Mouse (Mus musculus): ENCODE results near the gene Ass1.

Gene Ass1

DNA sequence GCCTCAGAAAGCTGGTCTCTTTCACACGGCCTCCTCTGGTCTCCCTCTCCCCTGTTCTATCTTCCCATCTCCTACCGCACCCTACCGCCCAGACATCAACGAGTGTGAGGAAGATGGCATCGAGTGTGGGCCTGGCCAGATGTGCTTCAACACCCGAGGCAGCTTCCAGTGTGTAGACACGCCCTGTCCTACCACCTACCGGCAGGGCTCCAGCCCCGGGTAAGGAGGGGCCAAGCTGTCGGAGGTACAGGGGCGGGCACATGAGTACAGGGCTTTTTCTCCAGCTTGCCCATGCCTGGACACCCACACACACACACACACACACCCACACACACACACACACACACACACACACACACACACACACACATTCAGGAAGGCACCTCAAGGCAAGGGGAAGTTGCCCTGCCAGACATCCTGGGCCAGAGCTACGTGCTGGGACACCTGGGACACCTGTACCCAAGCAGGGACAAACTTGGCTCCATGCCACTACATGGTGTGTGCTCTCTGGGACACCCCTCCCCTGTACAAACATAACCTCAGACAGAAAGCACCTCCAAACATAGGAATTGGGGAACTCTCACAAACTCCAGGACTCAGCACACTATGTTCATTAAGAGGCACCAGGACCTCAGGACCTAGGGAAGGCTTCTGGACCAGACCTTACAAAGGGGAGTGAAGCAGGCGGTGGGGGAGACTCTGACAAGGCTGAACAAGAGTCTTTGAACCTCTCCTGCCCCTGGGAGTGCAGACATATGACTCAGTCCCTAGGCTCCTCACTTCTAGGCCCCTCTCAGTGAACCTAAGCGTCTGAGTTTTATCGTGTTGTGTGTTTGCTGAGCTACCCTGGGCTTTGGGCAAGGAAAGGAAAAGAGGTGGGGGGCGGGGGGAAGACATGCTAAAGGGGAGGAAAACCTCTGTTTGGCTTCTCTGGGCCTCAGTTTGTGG lies 10.7 kb upstream of the Ass1 start:
- DNase-seq, result no peak

GRCm38 (mm10) chr2:31460025-31460571 lies 9.9 kb upstream of the Ass1 start:
- peak; percentile 58 for DNase-seq

DNA sequence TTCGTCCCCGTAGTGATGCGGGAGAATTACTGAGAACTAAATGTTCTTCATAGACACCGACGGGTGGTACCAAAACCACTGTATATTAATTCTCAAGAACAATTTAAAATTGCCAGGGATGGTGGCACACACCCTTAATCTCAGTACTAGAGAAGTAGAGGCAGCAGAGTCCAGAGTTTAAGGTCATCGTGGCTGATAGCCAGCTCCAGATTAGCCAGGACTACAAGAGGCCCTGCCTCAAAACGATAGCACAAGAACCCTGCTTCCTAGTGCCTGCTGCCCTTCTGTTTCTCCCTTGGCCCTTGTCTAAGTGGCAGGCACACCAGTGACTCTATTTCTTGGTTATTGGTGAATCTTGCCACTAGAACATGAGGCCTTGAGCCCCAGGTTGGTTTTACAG lies 9.1 kb upstream of the Ass1 start:
- DNase-seq, result no peak

DNA sequence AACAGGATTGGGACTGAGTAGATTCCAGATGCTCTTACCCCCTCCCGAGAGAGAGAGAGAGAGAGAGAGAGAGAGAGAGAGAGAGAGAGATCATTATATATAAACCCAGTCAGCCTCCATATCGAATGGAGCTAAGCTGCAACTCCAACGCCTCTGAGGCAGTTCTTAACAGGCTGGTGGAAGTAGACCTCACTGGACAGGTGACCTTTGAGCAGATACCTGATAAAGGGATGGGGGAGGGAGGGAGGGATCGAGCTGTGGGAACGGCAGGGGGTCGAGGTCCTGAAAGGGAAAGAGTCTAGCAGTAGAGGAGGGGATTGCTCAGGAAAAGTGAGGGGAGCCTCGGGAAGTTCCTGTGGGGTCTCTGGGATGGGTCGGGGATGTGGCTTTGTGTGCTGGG lies 8.0 kb upstream of the Ass1 start:
- DNase-seq, result no peak

DNA sequence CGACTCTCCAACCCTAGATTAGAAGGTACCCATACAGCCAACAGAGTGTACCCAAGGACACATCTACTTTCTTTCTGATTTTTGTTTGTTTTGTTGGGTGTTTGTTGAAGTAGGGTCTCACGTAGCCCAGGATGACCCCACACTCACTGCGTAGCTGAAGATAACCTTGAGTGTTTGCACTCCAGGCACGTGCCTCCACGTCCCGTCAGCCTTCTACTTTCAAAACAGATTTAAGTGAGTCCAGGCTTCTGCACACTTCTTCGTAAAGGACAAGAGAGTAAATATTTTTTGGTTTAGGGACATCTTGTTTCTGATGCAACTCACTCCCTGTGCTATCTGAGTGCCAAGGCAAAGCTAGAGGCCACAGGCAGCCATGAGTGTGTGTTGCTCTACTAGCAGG lies 6.8 kb upstream of the Ass1 start:
- DNase-seq, result no peak

DNA sequence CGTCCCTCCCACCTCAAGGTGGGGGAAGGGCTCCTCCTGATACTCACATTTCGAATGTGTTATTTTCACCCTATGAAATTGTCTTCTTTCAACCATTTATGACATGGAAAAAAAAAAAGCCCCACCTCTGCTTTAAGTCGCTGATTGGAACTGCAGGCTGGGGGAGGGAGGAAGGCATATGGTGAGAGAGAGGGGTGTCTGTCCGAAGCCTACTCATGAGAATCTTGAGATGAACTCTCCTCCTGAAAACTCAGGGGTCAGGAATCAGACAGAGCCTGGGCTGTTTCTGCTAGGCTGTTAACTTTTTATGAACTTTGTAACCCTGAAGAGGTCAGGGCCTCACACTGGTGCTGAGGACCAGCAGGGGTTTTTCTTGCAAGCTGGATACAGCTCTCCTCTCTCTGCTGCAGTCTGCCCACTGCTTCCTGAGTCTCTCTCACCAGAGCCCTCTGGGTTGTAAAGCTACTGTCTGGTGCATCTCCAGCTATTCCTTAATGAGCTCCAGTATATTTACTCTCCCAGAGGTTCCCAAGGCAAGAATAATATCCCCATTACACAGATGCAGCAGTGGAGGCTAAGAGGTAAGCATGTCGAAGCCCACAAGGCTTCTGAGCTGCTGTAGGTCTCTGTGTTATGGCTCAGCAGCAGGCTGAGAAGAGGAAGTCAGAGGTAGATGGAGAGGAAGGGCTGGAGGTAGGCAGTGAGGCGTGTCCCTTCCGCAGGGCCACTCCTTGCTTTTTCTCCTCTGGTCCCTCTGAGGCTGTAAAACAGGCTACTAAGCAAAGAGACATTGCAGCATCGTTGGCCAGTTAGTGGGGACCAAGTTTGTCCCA lies 6.1 kb upstream of the Ass1 start:
- DNase-seq, result no peak

DNA sequence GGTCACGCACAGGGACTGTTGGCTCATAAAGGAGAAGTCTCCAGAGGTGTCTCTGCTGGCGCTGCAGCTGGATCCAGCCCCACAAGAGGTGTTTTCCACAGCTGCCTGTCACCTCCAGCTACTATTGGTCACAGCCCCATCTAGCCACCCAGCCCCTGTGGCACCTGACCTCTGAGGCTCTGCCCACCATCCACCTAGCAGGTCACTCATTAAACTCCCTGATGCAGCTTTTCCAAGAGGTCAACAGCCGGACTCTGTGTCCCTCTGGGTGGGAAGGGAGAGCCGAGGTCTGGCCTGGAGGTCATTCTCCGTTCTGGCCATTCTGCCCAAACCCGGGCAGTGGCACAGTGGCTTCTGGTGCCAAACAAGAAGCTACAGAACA lies 5.5 kb upstream of the Ass1 start:
- DNase-seq, result peak; percentile 77

DNA sequence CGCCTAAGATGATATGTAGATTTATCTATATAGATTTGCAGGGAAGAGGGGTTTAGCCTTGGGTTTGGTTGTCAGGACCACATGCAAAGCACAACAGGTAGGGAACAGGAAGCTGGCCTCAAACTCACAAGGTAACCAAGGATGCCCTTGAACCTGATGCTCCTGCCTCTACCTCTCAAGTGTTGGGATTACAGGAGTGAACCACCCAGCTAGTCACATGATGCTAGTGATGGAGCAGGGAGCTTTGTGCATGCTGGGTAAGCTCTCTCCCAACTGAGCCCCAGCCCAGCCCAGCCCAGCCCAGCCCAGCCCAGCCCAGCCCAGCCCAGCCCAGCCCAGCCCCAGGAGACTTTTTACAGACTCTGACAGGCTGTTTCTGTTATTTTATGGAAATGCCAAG lies 2.5 kb upstream of the Ass1 start:
- no peak for DNase-seq

DNA sequence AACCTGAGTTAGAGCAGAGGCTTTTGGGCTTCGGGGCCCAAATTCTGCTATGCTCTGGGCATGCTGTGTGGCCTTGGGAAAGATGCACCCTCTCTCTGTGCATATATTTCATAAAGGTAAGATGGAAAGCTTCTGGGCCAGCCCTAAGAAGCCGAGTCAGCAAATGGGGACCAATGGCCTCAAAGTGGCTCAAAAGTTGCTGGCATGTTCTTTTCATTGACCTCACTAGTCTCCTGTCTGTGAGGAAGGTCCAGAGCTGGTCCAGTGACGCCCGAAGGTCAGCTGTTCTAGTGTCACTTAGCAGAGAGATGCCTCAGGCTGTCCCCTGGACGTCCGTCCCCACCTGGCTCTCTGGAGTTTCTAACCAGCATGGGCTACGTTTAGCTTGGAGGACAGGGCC lies 1.1 kb upstream of the Ass1 start:
- no peak for DNase-seq

DNA sequence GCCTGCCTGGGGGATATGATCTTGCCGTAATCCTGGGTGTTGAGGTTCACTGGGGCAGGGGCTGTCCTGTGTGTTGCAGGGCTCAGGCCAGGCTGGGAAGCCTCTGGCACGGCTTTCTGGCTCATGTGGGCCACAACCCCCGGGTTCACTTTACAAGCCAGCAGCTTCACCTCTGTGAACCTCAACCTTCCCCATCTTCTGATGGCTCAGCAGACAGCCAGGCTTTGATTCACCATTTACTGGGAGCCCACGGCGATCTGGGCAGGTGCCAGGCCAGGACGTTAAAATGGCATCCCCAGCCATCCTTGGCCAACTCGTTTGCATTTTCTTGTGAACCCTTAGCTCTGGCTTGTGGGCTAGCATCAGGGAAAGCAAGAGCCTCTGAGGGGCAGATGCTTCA lies 527 bp upstream of the Ass1 start:
- DNase-seq, result no peak

DNA sequence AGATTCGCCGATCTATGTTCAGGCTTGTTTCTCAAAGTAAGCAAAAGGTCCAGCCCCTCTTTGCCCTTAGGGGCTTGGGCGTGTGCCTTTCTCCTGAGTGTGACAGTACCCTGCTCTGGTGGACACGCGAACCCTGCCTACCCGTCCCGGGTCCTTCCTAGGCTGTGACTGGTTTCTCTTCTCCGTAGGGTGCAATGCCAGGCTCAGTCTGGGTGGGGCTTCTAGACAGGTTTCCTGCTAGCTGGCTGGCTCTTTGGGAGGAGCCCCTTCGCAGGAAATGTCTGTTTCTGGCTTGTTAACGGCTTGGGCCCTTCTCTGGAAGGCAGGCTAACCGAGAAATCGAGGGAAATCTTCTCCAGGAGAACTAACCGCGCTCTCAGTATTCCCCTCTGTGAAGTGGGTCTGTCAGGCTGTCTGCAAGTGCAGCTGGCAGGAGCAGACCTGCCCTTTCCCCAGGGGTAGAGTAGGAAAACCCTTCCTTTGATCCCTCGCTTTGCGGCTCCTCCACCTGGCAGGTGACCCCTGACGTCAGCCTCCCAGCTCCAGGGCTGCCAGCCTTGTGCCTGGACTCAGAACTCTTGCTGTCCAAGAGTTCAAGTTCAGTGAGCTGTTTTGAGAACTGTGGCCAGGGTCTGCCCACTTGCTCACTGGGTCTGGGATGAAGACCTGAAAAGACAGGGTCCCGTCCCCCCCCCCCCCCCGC lies 827 bp downstream of the Ass1 start:
- peak; percentile 63 for DNase-seq

DNA sequence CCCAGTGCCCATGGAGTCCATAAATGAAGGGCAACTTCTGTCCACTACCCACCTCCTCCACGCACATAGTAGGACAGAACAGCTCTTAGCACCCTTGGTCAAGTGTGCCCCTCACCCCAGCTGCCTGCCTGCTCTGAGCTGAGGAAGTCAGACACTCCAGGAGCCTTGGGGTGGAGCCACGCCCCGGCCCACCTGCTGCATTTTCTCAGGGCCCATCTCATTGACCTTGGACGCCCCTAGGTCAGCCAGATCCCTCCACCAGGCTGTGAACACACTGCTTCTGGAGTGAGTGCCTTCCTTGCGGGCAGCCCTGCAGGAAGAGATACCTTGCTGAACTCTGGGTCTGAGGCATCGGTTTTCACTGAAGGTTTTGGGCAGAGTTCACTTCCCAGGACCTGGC lies 1.6 kb downstream of the Ass1 start:
- no peak for DNase-seq

- peak; percentile 42 for DNase-seq
Observed at GRCm38 (mm10) chr2:31472406-31473065, 2.5 kb downstream of the Ass1 start.

- DNase-seq, result peak; percentile 45
Observed at GRCm38 (mm10) chr2:31473941-31474340, 3.9 kb downstream of the Ass1 start.

GRCm38 (mm10) chr2:31474686-31475085 lies 4.7 kb downstream of the Ass1 start:
- DNase-seq, result no peak

- DNase-seq, result no peak
Observed at GRCm38 (mm10) chr2:31476107-31476820, 6.3 kb downstream of the Ass1 start.

DNA sequence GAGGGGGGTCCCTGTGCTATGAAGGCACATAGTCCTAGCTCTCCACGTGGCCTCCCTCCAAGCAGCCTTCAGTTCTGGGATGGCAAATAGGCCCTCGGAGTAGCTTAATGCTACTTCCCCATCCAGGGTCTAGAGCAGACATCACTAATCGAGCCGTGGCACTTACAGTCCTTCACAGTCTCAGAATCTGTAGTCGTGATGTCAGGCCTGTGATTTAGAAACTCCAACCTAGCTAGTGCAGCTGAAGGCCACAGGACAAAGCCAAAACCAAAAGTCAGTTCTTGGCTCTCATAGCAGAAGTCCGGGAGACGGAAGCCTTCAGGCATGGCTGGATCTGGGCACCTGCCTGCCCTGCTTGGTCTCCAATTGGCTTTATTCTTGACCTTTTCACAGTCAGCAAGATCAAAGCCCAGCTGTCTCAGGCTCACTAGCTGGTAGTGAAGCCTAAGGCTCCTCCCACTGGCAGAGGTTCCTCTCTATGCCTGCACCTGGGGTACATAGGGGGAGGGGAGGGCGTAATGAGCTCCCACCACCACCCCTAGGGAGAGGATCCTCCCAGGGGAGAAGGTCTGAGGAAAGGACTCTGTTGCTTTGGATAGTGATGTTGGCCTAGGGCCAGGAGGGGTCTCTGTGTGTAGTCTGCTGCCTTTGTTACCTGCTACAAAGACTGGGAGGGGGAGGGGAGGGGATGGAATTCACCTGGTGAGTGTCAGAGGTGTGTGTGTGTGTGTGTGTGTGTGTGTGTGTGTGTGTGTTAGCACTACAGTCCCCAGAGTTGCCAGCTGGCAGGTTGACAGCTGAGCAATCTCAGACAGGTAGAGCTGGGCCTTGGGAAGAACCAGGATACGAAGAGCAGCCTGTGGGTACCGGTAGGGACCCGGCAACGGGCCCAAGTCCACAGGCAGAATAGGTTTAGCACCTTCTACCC lies 7.5 kb downstream of the Ass1 start:
- no peak for DNase-seq

DNA sequence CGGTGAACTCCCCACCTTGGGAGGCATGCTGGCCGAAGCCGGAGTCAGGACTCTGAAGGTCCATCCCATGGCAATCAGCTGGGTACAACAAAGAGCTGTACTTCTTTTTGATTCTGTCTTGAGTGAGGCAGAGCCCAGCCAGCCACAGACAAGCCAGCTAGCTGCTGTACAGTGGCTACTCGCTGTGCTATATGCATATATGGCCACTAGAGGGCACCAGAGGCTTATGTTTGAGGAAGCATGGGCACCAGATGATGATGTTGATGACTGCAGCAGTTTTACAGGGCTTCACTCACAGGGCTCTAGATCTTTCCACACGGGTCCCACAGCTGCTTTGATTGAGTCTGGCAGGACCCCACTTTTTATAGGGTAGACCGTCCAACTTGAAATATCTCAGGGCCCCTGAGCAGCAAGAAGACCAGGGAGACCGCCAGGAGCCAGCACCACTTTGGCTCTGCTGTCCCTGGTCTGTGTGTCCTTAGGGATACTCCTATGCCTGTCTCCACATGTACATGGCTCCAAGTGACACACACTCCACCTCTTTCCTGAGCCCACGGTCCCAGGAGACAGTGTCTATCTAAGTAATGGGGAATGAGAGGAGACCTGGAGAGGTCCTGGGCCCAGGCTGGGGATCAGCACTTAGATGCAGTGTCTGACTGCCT lies 13.0 kb downstream of the Ass1 start:
- peak; percentile 82 for DNase-seq

- DNase-seq, result peak; percentile 56
Observed at GRCm38 (mm10) chr2:31484187-31484586, 14.2 kb downstream of the Ass1 start.

DNA sequence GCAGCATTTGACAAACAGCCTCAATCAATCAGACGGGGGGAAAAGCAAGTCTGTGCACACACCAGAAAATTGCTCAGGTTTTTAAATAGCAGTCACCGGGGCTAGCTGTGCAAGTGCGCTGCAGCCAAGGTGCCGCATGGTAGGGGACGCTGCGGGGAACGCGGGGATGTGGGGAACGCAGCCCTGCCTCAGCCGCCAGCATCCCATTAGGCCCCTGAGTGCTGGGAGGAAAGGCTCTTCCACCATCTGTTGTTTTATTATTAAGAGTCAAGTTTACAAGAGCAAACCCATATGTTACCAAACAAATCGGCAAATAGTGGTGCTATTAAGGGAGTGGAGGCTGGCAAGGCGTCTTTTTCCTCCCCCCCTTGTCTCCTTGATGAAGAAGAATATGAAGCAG lies 19.2 kb downstream of the Ass1 start:
- no peak for DNase-seq
